Mouse (Mus musculus): ENCODE data around the gene Cldn20.
A peak's percentile ranks its signal among the peaks of the same experiment; 100 is the strongest.

Gene Cldn20

DNA sequence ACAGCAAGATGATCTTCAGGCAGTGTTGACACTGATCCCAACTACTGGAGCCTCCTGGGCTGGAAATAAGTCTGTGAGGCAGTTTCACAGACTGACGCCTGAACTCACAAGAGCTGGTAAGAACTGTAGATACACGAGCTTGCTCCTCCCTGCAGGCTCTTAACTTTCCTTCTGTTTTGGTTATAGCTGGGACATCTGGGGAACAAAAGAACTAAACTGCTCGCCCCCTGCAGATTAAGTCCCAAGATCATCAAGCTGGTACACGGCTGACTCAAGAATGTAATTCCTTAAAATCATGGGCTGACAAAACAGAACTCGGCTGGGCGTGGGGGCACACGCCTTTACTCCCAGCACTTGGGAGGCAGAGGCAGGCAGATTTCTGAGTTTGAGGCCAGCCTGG lies 1.8 kb upstream of the Cldn20 start:
- no peak for DNase-seq

DNA sequence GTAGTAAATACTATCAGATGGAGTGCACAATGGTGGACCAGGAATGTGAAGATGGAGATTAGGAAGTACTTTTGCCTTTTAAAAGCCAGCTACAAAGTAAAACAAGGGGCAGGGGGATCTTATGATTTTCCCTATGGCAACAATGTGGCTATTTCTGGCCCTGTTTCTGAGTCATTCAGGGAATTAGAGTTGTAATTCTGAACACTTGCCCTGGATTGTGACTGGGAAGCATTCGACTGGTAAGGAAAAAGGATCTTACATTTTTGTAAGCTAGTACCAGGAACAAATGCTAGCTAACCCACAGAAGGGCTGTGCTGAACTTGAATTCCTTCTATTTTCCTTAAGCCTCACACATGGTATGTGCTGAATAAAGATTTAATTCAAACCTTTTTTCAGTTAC lies 713 bp upstream of the Cldn20 start:
- DNase-seq = no peak

DNA sequence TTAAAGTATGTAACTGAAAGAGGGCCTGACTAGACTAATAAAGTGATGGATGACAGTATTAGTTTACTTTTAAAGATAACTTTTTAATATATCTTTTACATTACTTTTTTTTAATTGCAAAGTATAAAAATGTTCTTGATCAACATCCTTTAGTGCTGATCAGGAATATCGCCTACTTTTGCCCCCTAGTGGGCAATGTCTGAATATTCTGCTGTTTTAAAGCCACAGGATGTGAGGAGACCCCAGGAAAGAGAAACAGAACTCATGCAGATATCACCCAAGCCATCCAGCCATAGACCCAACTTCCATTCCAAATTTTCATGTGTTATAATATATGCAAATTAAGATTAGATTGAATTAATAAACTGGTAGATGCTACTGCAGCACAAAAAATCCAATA lies 1.1 kb downstream of the Cldn20 start:
- DNase-seq = no peak

DNA sequence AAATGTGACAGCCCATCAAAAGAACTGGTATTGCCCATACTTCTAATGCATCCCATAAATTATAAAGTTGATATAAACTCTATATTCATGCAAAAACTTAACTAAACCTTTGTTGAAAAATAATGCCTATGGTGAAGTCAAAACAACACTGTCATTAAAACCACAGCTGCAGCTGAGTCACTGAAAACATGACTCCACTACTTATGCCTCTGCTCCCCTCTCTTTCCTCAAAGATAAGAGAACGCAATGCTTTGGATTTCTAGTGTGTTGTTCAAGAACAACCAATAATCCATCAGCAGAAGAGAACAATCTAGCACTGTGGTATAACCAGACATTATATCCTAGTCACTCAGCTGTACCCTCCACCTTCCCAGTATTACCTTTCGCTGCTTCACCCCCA lies 8.0 kb downstream of the Cldn20 start:
- DNase-seq = no peak

DNA sequence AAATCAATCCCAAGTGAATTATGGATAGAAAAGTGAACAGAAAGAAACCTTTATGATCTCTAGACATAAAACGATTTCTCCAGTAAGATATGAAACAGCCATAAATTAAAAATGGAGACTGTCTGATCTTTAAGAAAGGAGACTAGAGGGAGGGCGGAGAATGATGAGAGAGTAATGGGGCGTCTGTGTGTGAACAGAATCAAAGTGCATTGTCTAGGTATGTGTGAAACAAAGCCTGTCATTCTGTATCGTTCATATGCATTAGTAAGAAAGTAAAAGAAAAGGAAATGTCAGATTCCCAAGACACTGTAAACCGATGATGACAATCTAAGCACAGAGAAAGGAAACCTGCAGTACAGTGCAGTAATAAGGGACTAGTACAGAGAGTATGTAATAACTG lies 8.7 kb downstream of the Cldn20 start:
- DNase-seq = no peak

DNA sequence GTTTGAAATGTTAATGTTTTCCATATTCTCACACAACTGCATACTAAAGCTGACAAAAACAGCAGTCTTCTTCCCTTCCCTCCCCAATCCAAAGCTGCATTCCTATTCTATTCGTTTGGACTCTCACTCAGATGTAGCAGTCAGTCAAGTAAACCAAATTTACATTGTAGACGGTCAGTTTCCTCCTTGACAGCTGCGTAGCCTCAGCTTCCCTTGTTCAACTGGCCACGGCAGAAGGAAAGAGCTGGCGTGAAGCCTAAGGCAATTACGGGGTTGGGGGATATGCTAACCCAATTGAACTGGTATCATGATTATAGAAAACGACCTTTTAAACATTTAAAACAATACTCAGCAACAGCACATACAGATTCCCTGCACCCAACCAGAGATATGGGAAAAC lies 15.4 kb downstream of the Cldn20 start:
- no peak for DNase-seq

DNA sequence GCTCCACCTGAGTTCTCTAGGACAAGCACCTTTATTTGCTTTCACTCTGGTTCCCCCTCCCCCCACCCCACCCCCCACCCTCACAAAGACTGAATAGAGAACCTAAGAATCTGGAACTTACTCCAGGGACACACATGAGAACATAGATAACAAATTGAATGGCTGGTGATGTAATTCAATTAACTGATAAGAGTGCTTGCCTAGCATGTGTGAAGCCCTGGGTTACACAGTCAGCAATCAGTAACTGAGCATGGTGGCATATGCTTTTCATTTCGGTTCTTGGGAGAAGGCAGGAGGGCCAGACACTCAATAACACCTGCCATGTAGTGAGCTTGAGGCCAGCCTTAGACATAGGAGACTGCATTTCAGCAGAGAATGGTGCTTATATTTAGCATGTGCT lies 23.9 kb downstream of the Cldn20 start:
- no peak for DNase-seq

DNA sequence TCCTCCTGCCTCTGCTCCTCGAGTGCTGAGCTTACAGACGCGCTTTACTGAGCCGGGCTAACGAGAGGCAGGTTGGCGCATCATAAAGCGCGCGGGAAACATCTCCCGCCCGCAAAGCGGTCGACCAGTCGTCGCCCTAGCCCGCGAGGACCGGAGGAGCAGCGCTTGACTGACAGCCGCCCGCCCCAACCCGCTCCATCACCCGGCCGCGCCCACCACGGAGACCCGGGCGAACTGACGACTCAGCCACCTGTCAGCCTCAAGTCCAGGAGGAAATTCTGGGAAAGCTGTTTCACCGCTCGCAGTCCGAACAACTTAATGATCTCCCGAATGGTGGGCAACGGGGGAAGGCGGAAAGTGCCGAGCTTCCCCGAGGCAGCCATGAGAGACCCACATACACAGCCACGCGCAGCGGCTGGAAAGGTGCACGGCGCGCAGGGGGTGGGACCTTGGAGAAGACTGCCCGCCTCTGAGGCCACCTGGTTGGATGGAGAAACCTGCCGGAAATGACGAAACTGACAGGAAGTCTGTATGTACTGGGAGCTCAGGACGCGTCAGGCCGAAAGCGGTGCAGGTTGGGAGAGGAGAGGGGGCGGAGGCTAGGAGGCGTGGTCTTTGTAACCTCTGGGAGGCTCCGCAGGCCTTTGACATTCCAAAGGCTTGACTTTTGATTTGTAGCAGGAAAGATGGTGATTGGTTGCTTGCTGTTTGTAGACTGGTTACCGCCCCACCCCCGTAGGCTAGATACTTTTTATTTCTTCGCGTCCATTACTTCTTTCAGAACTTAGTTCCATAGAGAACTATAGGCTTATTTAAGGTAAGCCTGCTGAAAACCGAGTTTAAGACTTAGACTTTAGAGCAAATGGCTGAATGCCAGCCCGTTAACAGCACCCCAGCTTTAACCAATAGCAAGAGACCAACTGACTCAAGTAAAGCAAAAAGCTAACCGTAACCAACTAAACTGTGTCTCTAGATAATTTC lies 25.3 kb downstream of the Cldn20 start, which contains the start of gene Tfb1m:
Gene Tfb1m (minus strand): TSS at position 451 of the 981 bp plus-strand sequence.
- peak; percentile 97 for DNase-seq

DNA sequence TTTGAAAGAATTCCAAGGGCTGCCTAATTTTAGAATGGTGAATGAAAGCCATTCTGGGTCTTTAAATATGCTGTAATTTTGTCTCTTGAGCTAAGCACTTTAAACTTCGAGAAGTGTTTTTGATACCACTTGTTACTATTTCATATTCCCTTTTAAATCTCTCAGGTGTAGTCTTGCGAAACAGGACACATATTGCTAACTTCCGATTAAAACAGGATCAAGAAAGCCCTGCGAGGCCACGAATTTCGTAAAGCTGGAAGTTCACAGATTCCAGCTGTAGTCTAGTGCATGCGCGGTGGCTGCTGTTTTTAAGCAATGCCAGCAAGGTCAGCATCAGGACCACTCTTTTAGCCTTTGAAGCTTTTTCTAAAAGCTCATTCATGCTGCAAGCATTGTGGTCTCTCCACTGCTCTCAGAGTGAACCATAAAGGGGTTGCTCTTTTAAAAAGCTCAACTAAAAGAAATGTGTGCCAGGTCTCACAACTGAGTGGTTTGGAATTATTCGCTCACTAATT lies 26.1 kb downstream of the Cldn20 start:
- no peak for DNase-seq

DNA sequence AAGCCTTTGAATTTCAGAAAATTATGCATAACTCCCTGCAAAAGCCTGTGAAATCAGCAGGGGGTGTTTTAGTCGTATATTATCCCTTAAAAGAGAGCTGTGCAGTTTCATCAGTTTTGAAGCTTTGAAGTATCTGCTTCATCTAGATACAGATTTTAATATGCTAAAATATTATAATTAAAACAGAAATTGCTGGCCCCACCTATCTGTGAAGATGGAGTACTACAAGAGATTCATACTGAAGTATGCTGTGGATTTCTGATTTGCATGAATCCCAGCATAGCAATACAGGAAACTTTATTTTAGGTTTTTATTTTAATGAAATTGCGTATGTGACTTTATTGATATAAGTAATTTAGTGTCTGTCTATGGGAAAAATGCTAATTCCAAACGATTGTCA lies 28.2 kb downstream of the Cldn20 start:
- DNase-seq = no peak

DNA sequence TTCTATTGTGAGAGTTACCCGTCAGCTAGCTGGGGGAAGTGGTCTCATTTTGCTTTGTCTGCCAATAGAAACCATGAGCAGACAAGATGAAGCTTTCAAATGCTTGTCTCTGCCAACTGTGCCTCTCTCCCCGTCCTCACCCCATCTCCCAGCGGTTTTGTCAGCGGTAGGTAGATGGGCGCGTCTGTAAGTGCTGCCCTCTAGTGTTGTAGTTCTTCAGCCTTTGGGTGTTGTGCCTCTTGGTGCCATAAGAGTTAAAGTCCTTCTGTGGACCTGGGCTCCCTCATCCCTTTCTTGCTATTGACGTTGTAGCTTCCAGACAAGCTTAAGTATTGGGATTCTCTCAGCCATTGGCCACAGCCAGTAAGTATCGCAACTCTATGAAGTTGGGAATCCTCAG lies 30.1 kb downstream of the Cldn20 start:
- DNase-seq = no peak

DNA sequence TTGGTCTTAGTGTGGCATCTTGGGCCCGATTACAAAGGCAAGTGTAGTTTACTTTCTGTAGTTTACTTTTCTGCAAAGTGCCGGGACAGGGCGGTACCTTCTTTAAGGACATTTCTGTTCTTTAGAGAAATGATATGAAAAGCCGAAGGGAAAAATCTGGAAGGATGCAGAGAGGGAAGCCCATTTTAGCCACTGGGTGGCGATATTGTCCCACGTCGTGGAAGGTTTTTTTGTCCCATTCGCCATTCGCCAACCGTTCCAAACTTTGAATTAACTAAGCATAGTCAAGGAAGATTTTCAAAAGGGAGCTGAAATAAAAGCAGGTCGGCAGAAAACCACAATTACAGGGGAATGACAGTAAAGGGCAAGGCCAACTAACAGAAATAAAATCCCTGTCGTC lies 38.5 kb downstream of the Cldn20 start:
- DNase-seq = peak; percentile 70
